Mouse (Mus musculus): ENCODE results near the gene Alcam.

The Alcam gene

DNA sequence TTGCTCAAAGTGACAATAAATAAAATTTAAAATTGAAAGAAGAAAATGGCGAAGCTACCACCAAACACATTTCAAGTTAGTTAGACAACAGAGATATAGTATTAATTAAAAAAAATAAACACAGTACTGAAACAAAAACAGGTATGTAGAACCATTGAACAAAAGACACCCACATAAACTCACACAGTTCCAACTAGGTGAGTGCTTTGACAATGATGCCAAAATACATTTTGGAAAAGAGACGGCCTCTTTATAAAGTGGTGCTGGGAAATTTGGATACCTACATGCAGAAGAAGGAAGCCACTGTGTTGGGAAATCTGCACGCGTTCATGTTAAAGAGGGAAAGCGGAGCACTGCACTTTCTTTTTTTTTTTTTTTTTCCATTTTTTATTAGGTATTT is 85.4 kb downstream of the Alcam start:
- DNase-seq (ENCODE audit: low read depth, low spot score), result no peak

DNA sequence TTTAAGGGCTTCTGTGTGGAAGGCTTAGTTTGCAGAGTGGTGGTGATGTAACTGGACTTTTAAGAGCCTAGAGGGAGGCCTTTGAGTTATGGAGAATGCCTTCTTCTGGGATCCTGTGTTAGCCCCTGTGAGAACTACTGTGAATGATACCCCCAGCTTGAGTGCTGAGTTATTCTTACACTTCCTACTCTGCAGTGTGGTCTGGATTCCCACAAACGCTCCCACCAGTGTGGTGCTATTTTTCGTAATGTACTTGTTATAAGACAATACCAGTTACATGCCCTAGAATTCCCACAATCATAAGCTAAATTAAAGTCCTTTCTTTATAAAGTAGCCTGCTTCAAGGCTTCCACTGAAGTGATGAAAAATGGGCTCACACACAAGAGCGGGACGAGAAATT is 87.0 kb downstream of the Alcam start:
- DNase-seq (ENCODE audit: low read depth, low spot score), result no peak

DNA sequence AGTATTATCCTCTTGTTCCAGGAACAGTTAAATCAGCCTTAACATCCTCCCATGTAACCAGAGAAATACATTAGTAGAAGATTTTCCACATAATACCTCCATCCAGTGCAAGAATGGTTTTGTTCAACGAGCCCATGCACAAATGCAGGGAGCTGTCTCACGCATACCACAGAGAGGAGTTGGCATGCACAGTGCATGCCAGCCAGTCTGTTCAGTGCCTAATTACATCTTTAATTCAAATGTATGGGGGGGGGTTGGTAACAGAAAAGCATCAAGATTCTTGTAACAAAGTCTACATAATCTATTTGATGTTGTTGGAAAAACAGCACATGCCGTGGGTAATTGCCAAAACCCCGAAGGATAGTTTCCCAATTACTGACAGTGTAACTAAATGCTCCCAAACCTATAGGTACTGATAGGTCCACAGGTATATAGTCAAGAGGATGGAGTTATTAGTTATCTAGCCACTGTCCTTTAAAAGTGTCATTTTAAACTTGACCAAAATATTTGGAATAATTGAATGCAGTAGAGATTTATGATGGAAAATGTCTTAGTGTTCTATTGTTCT is 89.8 kb downstream of the Alcam start:
- DNase-seq (ENCODE audit: low read depth, low spot score), result no peak

DNA sequence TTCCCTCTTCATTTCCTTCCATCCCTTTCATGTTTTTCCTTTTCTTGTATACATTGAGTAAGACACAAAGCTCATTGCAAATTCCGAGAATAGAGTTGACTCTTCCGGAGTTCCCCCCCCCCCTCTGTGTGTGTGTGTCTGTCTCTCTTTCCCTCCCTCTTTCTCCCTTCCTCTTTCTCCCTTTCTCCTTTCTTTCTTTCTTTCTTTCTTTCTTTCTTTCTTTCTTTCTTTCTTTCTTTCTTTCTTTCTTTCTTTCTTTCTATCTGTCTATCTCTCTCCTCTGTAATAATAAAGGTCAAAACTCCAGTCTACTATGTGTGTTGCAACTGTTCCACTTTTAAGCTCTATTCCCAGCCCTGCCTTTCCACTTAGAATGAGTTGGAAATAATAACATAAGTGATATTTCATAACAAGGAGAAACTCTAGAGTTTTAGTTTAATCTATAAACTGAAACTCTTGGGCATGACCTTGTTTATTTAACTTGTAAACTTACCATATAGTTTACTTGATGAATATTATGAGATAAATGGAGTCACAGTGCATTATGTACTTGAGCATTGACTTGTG is 110.3 kb downstream of the Alcam start:
- no peak for DNase-seq (ENCODE audit: low read depth, low spot score)

DNA sequence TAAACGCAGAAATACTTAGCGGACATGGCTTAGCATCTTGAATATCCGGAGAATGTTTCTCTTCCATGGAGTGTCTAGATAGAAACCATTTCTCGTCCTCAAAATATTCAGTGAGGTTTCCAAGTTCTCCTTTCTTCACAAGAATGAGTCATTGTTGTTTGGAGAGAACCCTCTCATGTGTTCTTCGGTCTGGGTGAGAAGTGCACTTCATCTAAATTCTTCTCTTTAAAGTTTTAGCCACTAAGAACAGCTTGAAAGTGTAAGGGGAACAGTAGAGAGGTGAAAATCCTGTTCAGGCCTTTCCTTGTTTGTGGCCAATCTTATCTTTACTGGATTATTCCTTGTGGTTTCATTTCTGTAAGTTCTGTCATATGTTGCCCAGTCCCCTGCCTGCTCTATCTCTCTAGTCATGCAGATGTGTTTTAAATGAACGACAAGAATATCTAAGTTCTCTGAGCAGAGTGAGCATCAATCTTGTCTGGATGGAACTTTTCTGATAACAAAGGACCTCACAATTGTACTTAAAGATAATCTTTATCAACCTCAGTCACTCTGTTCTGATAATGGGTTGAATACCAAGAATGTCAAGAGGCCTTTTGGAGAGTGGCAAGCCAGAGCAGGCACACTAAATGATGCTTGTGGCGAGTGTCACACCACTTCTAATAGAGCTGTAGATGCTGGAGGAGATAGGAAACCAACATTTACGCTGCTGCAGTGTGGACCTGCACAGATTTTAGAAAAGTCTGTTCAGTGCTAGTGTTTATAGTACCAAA is 111.0 kb downstream of the Alcam start:
- DNase-seq (ENCODE audit: low read depth, low spot score), result no peak

DNA sequence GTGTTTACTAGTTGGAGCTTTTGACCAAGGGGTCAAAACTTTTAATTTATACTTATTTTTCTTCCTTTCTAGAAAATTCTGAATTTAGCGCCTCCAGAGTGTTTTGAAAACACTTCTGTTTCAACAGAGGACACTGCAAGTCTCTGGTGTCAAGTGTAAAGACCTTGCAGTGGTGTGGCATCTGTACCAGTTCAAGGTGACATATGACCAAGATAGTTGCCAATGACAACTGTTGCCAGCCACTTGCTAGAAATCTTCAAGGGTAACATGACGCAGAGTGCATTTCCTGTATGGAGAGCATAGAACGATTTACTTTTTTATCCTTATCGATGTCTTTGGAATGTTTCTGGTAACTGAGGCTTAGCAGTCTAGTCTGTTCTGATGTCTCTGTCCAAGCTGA is 119.8 kb downstream of the Alcam start:
- DNase-seq (ENCODE audit: low read depth, low spot score), result no peak

DNA sequence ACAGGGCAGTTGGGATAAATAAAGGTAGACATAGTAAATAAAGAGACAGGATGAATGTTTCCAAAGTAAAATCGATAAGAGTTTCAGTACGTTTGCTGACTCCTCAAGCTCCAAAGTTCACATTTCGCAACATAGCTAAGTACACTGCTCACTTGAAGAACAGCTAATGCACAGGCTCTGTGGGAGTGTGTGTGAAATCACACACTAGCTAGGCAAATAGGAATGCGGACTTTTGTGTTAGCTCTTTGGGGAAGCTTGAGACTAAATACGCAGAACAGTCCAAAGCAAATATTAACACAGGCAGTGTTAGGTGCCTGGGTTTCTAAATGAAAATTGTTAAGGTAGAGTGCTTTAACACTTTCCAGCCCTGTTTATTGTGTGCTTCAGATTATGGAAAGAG is 120.2 kb downstream of the Alcam start:
- DNase-seq (ENCODE audit: low read depth, low spot score), result no peak

DNA sequence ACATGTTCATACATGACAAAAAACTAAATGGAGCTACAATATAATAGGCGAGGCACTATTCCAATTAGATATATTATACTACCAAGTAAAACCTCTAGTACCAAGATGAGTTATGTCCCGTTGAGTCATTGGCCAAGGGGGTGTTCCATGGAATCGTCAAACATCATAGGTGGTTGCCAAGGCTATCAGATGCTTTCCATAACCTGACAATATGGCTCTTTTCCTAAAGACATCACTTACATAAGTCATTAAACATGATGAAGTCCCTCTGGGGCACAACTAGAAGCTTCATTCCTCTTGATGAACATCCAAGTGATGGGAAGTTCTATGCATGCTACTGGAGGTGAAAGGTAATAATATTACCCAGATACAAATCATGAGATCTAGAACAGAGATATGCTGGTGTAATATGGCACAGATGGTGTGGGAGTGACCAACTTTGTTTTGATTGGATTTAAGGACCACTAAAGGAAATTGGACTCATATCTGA is 122.5 kb downstream of the Alcam start:
- no peak for DNase-seq (ENCODE audit: low read depth, low spot score)

DNA sequence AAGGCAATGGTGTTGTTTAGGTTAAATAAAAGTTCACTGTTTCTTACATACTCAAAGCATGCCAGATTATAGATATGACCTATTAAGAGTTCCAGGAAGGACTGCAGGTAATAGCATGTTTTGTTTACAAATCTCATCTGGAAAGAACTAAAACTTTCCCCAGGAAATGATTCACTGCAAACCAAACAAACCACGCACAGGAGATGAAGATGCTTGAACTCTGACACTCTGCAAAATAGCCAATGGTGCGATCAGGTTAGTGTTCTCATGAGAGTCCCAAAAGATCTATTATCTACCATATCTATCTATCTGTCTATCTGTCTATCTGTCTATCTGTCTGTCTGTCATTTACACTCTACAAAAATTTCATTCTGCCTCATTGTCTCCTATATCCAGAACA is 124.5 kb downstream of the Alcam start:
- DNase-seq (ENCODE audit: low read depth, low spot score), result no peak

DNA sequence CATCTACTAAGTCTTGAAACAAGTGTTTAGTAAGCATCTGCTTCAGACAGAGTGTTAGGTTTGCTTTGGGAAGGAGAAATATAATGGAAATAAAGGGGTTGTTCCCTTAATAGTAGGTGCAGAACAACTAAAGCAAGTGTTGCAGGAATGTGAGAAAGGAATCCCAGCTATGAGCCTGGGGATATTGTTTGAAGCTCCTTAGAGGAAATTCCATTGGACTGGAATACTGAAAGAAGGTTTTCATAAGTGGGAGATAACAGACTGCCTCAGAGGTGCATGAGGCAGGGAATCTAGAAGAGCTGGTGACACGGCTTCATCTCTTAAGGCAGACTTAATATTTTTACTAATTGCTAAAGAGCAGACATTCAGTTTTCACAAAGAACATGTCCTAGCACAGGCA is 134.6 kb downstream of the Alcam start:
- no peak for DNase-seq (ENCODE audit: low read depth, low spot score)

DNA sequence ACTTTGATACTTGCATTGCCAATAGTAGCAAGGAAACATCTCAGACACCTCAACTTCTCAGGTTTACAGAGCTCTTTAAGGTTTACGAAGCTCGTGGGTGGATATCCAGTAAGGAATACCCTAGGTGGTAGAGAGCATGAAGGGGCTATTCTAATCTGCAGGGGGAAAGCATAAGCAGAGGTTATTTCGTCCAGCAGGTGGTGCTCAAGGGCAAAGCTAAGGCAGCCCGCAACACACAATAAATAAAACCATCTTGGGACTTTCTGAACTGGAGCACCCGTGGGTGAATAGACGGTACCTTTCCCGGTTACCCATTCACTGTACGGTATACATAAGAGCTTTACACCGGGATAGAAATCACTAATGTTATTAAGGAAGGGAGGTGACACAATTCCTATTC is 142.8 kb downstream of the Alcam start:
- peak; percentile 79 for DNase-seq (ENCODE audit: low read depth, low spot score)

DNA sequence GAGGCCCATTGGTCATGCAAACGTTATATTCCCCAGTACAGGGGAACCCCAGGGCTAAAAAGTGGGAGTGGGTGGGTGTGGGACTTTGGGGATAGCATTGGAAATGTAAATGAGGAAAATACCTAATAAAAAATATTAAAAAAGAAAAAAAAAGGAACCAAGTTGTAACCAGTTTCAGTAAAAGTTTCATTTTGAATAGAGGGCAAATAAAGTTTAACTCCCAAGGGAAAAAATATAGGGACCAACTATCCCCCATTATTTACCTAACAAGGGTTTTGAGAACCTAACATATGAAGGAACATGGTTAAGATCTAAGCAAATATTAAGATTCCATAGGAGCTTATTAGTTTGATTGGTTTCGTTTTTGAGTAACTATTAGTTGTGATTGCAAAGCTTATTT is 146.9 kb downstream of the Alcam start:
- no peak for DNase-seq (ENCODE audit: low read depth, low spot score)

DNA sequence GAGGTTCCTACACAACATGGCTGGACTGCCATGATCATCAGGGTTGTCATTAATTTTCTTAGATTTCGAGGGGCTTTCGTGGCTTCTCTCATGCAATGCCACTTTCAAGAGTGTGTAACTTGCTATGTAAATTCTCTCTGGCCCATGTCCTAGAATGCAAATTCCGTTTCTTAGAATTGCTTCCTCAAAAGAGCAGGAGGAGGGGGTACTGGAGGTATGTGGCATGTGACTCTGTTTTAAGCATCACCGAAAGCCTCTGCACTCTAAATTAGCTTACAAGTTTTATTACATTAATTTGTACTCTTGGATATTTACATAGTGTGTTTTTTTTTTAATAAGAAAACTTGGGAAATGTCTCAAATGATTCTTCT is 150.4 kb downstream of the Alcam start:
- no peak for DNase-seq (ENCODE audit: low read depth, low spot score)

DNA sequence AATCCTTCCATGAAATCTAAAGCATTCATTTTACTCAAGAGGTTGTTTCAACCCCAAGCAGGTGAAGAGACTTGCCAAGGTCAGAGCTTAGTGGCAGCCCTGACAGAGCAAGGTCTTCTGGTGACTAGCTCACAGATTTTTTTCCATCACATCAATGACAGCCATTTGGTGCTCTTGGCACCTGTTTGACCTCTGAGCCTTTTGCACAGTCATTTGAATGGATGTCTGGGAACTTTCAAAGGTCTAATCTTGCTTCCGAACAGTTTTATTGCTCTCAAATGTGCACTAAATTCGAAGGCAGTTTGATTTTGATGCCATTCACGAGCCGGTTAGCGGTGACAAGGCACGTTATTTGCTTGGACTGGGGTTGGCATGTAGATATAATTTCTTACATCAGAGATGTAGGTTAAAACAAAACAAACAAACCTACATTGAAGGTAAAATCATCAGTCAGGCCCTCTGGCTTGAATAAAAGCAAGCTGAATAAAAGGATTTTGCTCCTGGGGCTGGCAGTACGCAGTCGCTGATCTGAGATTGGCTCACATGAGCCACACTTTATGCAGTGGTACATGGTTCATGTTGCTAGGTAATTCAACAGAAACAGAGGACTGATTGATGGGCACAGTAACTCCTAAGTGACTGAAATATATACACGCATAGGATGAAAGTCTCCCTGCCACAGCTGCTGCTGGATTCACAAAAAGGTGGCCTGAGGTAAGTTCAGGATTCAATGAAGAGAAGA is 150.9 kb downstream of the Alcam start:
- no peak for DNase-seq (ENCODE audit: low read depth, low spot score)

DNA sequence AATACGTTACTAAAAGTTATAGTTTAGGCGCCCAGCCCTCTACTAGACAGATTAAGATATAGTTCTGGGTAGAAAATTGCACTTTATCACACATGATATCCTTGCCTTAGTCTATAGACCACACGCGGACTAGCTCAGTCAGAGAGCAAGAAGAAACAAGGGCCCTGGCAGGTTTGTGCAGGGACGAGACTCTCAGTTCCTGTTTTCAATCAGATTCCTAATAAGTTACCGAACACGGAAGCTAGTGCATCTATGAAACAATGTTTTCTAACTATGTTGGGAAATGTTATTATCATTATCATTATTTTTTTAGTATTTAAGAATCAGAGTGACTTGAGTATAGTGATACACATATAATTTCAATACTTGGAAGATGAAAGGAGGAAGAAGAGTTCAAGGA is 152.1 kb downstream of the Alcam start:
- no peak for DNase-seq (ENCODE audit: low read depth, low spot score)

DNA sequence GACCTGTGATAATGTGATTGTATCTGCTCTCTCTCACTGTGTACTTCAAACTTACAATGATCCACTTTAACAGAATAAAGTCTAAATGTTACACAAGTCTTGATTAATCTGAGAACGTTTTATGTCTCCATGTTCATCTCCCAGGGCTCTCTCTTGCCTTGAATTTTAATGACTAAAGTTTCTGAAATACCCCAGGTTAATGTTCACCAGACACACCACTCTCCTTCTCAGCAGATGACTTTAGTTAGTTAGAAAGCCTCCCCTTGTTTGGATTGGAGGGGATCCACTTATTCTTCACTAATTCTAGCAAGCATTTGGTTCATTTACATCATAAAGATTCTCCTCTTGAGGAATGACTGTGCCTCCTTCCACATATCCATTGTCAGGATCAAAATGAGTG is 157.5 kb downstream of the Alcam start:
- DNase-seq (ENCODE audit: low read depth, low spot score), result no peak

DNA sequence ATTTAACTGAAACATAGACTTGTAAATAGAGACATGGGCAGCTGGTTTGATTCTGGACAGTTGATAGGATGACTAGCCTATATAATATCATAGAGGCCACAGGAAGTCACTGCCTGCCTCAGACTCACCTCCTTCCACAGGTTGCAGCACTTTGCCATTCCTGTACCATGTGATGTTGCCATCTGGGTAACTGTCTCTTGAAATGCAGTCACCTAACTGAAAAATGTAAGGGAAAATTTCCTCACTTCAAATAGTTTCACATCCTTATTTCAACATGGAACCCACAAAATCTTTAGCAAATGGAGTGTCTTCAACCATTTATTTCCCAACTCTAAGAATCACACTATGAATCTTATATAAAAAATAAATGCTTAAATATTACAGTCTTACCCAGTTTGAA is 158.3 kb downstream of the Alcam start:
- DNase-seq (ENCODE audit: low read depth, low spot score), result no peak

DNA sequence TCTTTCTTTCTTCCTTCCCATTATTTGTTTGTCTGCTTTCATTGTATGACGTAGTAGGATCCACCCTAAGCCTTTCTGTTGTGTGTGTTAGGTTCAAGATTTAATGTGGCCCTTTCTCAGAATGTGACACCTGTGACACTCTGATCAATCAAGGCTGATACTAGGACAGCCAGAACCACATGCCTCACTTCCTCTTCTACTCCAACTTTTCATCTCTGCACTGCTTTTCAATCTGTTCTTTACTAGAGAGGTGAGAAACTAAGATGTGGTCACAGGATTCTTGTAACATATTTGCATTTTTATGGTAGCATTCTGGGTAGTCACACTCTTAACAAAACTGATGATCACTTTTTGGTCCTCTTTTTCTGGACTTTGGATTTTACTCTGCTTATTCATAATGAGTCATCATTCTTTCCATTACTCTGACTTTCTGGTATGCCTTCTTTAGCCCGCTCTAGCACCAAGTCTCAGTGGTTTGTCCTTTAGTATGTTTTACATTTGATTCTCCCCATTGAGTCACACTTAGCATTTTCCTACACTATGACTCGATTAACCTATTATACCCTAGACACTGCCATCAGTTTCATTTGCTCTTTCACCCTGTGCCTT is 161.3 kb downstream of the Alcam start:
- no peak for DNase-seq (ENCODE audit: low read depth, low spot score)

DNA sequence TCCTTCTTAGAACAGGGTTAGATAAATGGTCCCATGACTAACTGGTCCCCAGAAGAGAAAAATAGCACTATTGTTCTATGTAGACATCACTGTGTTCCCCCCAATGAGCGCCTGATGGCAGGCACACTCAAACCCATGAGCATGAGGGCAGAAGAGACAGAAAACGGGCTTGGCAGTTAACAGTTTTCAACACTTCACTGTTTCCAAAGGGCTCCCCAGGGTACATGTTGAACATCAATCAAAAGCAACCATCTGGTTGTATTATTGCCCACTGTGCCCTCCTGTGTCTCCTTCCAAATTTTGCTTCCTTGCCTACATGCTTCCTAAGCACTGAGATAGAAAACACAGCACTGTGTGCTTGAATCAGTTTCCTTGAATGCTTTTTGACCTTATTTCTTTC is 173.7 kb downstream of the Alcam start:
- no peak for DNase-seq (ENCODE audit: low read depth, low spot score)

DNA sequence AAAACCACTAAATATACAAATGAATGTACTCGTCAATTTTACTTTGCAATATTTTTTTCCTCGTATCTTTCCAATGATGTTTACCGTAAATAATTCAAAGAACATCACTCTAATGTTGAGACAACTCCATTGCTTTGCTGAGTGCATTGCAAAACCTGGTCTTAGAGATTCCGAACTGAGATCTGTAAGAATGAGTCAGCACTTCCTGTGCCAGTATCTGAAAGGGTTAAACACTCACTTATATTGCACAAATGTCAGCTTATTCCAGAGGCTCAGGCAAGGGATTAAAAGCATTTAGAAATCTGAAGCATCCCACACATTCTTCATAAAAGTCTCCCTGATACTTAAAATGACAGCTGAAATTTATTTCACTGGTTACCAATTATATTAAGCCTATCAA is 188.8 kb downstream of the Alcam start:
- DNase-seq (ENCODE audit: low read depth, low spot score), result no peak

DNA sequence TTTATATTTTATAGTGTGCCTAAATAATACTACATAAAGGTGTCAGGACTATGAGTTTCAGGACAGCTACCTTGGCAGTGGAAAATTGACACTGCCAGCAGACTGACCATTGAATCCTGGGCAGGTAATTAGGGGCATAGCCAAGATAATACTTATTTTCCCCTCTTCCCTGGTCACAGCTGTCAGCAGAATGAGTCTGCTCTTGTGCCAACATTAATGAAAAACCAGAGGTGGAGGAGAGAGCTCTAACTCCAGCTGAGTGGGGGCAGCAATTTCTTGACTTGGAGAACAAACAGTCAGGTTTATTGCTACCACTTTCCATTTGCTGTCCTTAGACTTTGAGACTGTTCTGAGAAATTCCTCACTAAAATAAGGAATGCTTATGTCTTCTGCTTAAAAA is 190.1 kb downstream of the Alcam start:
- DNase-seq (ENCODE audit: low read depth, low spot score), result no peak

DNA sequence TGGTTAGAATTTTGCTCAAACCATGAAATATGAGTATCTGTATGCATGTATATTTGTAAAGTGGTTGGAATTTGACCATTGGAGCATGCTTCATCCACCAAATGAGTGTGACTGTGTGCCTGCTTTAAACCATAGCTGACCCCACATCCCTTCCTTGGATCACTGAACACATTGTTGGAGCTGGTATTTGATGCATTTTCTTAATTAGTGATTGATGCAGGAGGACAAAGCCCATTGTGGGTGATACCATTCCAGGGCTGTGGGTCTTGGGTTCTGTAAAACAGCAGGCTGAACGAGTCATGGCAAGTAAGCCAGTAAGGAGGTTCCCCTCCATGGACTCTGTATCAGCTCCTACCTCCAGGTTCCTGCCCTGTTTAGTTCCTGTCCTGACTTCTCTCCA is 191.3 kb downstream of the Alcam start:
- DNase-seq (ENCODE audit: low read depth, low spot score), result no peak
